Mouse (Mus musculus): ENCODE data around the gene Aarsd1.
"Not testable (repeated sequence)": the region's sequence is repeated elsewhere in the genome, so short reads cannot be mapped to it uniquely, and the experiment has no call there.

Aarsd1 gene

DNA sequence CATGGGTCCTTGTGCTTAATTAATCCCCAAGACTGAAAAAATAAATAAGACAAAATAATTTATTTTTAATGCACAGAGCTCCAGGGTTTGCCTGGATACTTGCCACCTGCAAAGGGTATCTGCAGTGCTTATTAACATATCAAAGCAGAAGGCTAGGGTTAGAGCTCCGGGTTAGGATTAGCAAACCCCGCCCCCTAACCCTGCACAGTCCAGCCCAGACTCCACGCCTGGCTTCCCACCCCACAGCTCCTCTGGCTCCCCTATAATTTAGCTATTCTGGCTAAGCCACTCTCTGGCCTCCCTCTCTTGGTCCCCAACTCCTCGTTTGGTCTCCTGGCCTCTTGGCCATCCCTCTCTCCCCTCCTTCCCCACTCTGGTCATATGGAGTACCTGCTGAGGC lies 35.6 kb downstream of the Aarsd1 start:
- in situ Hi-C loops (cut with MboI; ENCODE audit: low sequenced_read_pairs): no loop called here

DNA sequence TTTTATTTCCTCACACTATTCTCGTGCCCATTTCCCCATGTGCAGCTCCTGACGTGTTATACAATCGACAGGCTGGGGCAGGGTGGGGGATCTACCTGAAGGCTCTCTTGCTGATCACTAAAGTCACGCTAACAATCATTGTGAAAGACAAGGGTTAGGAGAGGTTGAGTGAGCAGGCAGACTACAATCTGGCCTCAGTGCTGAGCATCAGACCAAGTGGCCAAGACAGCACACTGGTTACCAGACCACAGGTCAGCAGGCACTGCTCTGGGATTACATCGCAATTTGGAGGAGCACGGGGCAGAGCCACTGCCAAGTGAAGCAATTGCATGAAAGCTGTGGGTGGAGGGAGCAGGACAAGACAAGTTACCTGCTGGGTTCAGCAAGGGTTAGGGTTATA lies 38.5 kb downstream of the Aarsd1 start:
- in situ Hi-C loops (cut with MboI; ENCODE audit: low sequenced_read_pairs): no loop called here

DNA sequence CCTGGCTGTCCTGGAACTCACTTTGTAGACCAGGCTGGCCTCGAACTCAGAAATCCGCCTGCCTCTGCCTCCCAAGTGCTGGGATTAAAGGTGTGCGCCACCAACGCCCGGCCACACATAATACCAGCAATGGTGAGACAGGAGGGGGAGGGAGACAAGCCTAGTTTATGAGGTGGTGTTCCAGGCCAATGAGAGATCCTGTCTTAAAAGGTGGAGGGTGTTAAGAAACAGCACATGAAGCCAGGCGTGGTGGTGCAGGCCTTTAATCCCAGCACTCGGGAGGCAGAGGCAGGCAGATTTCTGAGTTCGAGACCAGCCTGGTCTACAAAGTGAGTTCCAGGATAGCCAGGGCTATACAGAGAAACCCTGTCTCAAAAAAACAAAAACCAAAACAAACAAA lies 39.2 kb downstream of the Aarsd1 start:
- in situ Hi-C loops (cut with MboI; ENCODE audit: low sequenced_read_pairs): not testable (repeated sequence)

DNA sequence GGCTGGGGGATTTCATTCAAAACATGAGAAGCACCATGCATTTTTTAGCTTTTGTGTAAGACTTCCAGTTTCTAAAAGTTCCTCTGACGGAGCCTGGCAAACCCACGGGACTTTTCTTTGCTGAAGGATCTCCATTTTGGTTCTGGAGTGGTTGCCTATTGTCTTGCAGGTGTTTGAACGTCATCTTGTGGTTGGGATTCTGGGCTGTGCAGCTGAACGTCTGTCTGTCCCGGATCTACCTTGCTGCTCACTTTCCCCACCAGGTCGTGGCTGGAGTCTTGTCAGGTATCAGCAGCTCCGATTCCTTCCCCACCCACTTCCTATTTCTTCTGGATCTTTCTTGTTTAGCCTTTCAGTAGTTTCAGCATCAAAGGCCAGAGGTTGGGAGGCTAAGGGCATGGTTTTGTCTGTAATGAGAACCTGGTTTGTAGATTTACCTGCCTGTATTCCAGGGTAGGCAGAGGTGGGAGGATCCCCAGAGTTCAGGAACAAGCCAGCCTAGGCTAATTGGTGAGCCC lies 42.9 kb downstream of the Aarsd1 start:
- in situ Hi-C loops (cut with MboI; ENCODE audit: low sequenced_read_pairs): no loop called here

DNA sequence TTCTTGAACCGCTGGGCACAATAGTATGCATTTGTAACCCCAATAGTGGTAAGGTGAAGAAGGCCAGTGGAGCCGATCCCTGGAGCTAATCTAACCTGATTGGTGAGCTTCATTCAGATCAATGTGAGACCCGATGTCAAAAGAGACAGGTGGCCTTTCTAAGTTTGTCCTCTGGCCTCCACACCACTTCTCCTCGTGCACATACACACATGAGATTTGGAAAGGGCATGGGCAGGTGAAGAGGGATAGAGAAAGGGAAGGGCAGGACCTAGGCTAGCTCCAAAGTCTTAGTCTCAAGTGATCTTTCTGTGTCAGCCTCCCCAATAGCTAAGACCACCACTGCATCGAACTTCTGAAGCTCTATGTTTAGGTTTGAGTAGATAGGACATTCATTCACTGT lies 47.3 kb downstream of the Aarsd1 start:
- in situ Hi-C loops (cut with MboI; ENCODE audit: low sequenced_read_pairs): no loop called here

DNA sequence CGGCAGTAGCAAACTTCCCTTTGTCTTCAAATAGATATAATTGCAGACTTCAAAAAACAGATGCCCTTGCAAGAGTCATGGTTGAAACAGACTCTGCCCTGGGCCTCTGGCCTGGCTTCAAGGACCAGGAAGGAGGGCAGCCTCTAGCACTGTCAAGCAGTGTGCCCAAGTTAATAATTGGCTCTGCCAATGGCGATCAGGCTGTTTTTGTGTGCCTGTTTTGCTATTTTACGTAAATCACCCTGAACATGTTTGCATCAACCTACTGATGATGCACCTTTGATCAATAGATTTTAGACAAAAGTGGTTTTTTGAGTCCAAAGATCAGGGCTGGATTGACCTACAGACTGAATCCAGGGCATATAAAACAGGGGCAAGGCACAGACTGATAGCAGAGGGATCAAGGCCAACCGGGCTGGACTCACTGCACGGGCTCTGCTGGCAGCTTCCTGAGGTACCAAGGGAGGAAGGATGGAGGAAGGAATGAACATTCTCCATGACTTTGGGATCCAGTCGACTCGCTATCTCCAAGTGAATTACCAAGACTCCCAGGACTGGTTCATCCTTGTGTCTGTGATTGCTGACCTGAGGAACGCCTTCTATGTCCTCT lies 50.0 kb downstream of the Aarsd1 start, which contains the start of gene G6pc:
G6pc (plus strand) TSS at position 236 of the 610 bp plus-strand sequence.
- in situ Hi-C loops (cut with MboI; ENCODE audit: low sequenced_read_pairs): no loop called here

DNA sequence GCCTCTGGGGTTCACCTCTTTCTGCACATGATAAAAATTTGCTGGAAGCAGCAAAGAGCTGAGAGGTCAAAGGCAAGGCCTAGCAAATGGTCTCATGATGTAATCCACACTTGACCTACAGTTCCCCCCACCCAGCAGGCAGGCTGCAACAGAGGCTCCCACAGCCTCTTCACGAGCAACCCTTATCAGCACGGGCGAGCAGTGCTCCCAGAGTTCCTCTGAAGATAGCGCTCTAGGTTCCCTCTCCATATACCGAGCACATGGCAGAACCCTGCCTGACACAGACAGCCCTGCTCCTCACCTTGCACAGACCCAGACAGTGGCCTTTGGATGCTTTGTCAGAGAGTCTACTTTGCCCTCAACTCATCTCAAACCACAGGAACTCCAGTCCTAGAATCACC lies 52.9 kb downstream of the Aarsd1 start:
- in situ Hi-C loops (cut with MboI; ENCODE audit: low sequenced_read_pairs): no loop called here

DNA sequence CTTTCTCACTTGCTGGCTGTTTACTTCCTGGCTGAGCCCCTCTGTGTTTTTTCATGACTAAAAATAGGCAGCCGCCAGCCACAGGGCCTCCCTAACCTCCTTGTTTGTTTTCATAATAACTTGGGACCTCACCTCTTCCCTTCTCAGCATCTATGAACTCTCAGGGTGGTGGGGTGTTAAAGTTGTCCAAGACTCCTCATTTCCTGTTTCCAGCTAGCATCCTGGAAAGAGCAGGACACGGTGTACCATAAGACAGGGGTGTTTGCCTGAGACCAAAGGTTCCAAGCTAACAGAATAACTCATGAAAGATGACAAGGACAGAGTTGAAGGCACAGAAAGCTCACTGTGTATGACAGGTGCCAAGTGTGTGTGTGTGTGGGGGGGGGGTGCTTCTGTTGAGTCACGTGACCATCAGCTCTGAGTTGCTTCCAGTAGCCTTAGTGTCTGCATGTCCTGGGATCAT lies 56.7 kb downstream of the Aarsd1 start:
- in situ Hi-C loops (cut with MboI; ENCODE audit: low sequenced_read_pairs): no loop called here

DNA sequence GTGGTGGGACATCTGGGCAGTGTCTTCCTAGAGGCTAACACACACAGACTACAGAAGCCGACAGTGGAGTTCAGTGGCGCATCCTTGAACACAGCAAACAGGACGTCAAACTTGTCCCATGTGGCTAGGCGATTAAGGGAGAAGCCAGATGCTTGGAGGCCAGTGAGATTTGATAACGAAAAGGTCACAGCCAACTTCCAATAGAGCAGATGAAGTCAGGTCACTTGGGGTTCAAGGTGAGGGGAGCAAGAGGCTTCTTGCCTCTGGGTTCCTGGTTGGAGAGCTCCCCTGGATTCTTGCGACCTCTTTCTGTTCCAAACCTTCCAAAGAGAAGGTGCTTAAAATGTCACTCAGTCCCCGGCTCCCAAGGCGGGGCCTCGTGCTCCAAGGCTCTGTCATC lies 57.6 kb downstream of the Aarsd1 start:
- in situ Hi-C loops (cut with MboI; ENCODE audit: low sequenced_read_pairs): no loop called here

DNA sequence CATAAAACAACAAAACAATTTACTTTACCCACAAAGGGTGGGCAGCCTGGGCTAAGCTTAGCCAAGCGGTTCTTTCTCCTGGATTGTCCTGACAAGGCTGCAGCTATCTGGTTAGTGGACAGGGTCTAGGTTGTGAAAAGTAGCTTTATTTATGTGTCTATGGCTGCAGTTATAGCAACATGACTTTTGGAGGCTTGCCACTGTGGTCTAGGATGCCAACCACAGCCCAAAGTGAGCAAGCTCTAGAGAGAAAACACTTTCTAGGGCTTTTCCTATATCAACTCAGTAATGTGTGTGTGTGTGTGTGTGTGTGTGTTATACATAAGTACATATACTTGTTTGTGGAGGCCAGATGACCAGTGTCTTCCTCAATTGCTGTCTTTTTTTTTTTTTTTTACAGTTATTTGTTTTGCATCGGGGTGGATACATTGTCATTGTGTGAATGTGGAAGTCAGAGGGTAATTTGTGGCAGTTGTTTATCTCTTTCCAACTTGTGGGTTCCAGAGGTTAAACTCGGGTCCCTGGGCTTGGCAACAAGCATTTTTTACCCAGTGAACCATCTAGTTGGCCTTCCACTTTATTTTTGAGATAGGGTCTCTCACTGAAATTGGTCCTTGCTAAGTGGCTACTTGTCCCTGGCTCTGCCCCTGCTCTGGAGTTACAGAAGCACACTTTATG lies 59.8 kb downstream of the Aarsd1 start:
- in situ Hi-C loops (cut with MboI; ENCODE audit: low sequenced_read_pairs): no loop called here
